Mouse (Mus musculus): ENCODE data around the gene Tns3. TPM values are rescaled to one million over a fixed set of nuclear protein-coding genes. Genes with fewer than 3 reads are reported as not detected.

Tns3 gene
- total and polyA plus RNA-seq, 3 experiments, result not detected

GRCm38 (mm10) chr11:8656448-8657393 is 7.6 kb downstream of the Tns3 start:
- H3K27ac ChIP-seq (ENCODE audit: control insufficient read depth, low read depth, low read length), result no peak overlapping the region
- no peaks in the 10 kb centered on the region for H3K4me1 ChIP-seq (ENCODE audit: control insufficient read depth in 1 of 2, insufficient read depth in 2 of 2, low read length in 2 of 2)
- H3K79me2 ChIP-seq (ENCODE audit: control insufficient read depth, insufficient read depth, low read length, poor library complexity), result no peaks in the 10 kb centered on the region
- no peaks in the 10 kb centered on the region for H3K27me3 ChIP-seq (ENCODE audit: control insufficient read depth in 1 of 2, insufficient read depth in 2 of 2, low read length in 2 of 2)
- no peak for DNase-seq (ENCODE audit: low read depth, low spot score)
- no peaks in the 10 kb centered on the region for H3K9me3 ChIP-seq (replicated peaks; ENCODE audit: insufficient read depth, low read length)
- no peak overlapping the region for H3K4me3 ChIP-seq (ENCODE audit: control insufficient read depth in 1 of 2, insufficient read depth in 1 of 2, low read depth in 2 of 2, low read length in 2 of 2)
- no peak overlapping the region for H3K9ac ChIP-seq (ENCODE audit: control insufficient read depth, low read depth, low read length, poor library complexity, severe bottlenecking)
- TF ChIP-seq POLR2A (IDR thresholded peaks at IDR 0.05; ENCODE audit: control insufficient read depth in 1 of 2, insufficient read depth in 1 of 2, low read depth in 1 of 2, low read length in 2 of 2, poor library complexity in 1 of 2) (no peak), CTCF (IDR thresholded peaks at IDR 0.05 in 2 of 3, conservative IDR thresholded peaks at IDR 0.05 in 1 of 3; ENCODE audit: control insufficient read depth in 1 of 3, insufficient read depth in 1 of 3, low read depth in 2 of 3, low read length in 3 of 3, poor library complexity in 1 of 3, severe bottlenecking in 1 of 3) (no peak), GATA1 (IDR thresholded peaks at IDR 0.05; ENCODE audit: low read depth, low read length) (no peak), MAFK (IDR thresholded peaks at IDR 0.05; ENCODE audit: borderline replicate concordance, low read depth, low read length) (no peak), GABPA (IDR thresholded peaks at IDR 0.05; ENCODE audit: low read depth, low read length) (no peak), TAL1 (IDR thresholded peaks at IDR 0.05; ENCODE audit: low read length) (no peak), TCF12 (IDR thresholded peaks at IDR 0.05; ENCODE audit: low read depth, low read length) (no peak), RAD21 (IDR thresholded peaks at IDR 0.05; ENCODE audit: low read depth, low read length) (no peak), NELFE (IDR thresholded peaks at IDR 0.05; ENCODE audit: low read depth, low read length) (no peak), SIN3A (IDR thresholded peaks at IDR 0.05; ENCODE audit: low read length) (no peak), UBTF (IDR thresholded peaks at IDR 0.05; ENCODE audit: borderline replicate concordance, insufficient read depth, low read depth, low read length) (no peak), JUND (IDR thresholded peaks at IDR 0.05; ENCODE audit: low read depth, low read length) (no peak), NRF1 (IDR thresholded peaks at IDR 0.05; ENCODE audit: insufficient read depth, low read depth, low read length, poor library complexity, severe bottlenecking) (no peak), POLR2AphosphoS5 (IDR thresholded peaks at IDR 0.05; ENCODE audit: borderline replicate concordance, low read depth, low read length) (no peak), CHD1 (IDR thresholded peaks at IDR 0.05; ENCODE audit: low read depth, low read length) (no peak), USF1 (IDR thresholded peaks at IDR 0.05; ENCODE audit: low read depth, low read length) (no peak)
- no peaks in the 10 kb centered on the region for H3K36me3 ChIP-seq (ENCODE audit: control insufficient read depth in 1 of 2, insufficient read depth in 2 of 2, low read length in 2 of 2)

GRCm38 (mm10) chr11:8653800-8654295 is 10.5 kb downstream of the Tns3 start:
- Histone ChIP-seq H3K4me1 (ENCODE audit: control insufficient read depth in 1 of 2, insufficient read depth in 2 of 2, low read length in 2 of 2) (no peaks in the 10 kb centered on the region), H3K9ac (ENCODE audit: control insufficient read depth, low read depth, low read length, poor library complexity, severe bottlenecking) (no peak overlapping the region), H3K27me3 (ENCODE audit: control insufficient read depth in 1 of 2, insufficient read depth in 2 of 2, low read length in 2 of 2) (no peaks in the 10 kb centered on the region), H3K4me3 (ENCODE audit: control insufficient read depth in 1 of 2, insufficient read depth in 1 of 2, low read depth in 2 of 2, low read length in 2 of 2) (no peak overlapping the region), H3K36me3 (ENCODE audit: control insufficient read depth in 1 of 2, insufficient read depth in 2 of 2, low read length in 2 of 2) (no peaks in the 10 kb centered on the region), H3K27ac (ENCODE audit: control insufficient read depth, low read depth, low read length) (no peak overlapping the region), H3K9me3 (replicated peaks; ENCODE audit: insufficient read depth, low read length) (no peaks in the 10 kb centered on the region), H3K79me2 (ENCODE audit: control insufficient read depth, insufficient read depth, low read length, poor library complexity) (no peaks in the 10 kb centered on the region)
- no peak for TF ChIP-seq NELFE (IDR thresholded peaks at IDR 0.05; ENCODE audit: low read depth, low read length)
- DNase-seq (ENCODE audit: low read depth, low spot score), result no peak

Data from MEL (cell line).